Mouse (Mus musculus) retina, embryonic 14.5 days (tissue): ENCODE data around the gene Tedc1.
A peak's percentile ranks its signal among the peaks of the same experiment; 100 is the strongest.
"Not testable (repeated sequence)": the region's sequence is repeated elsewhere in the genome, so short reads cannot be mapped to it uniquely, and the experiment has no call there.

Source experiments
- DNase-seq: peaks from one replicate; pipeline ENCODE4 v3.0.0-alpha.2; 2015; ENCODE audit warnings: low spot score

Gene Tedc1

DNA sequence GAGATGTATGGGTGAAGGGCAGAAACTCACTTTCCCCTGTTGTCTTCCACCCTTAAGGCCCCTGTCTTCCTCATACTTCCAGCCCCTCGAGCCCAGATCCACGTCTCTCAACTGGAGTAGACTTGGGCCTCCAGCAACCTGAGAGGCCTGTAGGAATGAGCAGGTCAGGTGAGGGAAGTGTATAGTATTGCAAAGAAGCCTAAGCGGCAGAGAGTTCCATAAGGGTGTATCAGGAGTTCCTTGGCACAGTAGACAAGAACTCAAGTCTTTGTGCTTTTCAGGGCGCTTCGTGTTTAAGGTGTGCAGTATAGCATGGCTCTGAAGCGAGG lies 1.5 kb upstream of the Tedc1 start:
- DNase-seq: no peak

DNA sequence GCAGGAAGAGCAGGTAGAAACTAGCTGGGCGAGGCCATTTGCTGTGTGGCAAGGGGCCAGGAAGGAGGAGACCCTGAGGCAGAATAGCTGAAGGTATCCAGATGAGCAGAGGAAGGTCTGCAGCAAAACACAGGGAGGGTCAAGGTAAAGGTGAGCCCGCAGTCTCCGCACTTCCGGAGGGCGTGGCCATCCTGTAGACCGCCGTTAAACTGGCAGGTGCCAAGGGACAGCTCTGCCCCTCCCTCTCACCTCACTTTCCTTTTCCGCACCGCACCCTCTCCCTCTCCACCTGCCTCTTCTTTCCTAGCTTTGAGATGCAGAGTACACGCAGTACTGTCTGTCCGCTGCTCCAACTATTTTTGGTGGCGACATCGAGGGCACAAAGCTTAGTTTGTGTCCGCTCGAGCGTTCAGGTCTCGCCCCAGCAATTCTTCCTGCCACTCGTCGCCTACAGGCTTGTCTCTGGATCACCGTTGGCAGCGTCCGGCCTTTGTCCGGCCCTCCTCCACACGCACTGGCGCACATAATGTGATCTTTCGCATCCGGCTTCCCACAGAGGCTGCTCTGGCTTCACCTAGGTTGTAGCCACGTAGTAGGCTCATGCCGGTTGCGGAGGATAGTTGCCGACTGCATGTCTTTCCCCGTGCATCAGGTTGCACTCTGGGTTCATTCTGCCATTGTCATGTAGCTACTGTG lies 997 bp upstream of the Tedc1 start:
- DNase-seq: peak; percentile 69

DNA sequence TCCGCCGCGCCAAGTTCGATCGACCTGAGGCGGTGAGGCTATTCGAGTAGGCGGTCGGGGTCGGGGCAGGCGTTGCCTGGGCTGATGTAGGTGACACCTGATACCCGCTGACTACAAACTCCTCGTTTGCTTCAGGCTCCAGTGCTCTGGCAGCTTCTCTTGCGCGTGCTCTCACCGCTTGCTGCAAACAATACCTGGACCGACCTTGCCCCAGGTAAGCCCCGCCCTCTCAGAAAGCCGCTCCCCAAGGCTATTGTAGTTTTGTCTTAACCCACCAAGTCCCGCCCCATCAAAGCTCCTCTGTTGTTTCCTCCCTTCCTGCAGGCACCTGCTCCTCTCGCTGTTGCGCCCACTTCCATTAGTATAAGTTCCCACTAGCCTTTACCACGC lies 314 bp downstream of the Tedc1 start:
- no peak for DNase-seq

DNA sequence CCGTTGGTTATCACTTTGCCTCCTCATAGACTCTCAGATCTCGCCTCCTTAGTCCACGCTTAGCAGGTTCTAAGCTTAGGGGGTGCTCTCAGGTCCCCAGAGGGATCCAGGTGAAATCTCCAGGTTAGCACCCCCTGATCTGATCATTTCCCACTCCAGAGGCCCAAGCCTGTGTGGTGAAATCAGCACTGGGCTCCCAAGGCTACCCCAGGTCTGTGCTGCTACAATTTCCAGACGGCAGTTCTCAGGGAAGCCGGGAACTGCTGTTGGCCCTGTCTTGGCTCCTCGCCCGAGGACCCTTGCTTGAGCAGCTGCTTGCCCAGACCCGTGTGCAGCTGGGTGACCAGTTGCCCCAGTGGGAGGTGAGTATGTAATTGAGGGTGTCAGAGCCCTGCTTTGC lies 781 bp downstream of the Tedc1 start:
- DNase-seq: no peak

DNA sequence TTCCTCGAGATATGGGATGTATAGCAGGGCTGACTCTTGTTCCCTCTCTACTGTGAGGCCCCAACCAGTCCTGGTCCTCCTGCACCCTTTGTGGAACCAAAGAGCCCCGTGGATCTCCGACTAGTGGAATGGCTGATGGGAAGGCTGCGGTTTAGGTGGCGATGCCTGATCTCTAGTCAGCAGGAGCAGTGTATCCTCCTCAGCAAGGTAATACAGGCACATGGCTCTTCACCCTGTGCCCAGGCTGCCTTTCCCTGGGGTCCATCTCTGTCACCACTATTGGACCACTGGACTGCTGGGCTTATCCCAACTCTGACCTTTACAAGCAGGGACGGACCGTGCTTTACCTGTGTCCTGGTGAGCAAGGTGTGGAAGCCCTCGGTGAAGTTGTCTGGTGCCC lies 1.3 kb downstream of the Tedc1 start:
- DNase-seq: no peak

DNA sequence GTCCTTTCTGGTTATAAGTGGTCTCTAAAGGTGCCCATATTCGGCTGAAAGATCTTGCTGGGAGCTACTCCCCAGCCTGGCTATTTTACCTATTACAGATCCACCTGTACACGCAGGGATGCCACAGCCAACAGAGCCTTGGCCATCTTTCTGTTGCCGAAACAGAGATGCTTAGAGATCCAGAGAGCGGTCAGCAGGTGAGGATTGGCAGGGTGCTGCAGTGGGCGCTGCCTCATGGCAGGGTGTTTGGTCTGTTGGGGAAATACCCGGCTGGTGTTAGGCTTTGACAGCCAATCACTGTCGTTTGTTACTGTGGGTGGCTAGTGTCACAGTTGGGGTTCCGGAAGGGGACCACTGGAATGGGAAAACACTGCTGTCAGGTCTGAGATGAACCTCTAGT lies 1.8 kb downstream of the Tedc1 start:
- DNase-seq: no peak

DNA sequence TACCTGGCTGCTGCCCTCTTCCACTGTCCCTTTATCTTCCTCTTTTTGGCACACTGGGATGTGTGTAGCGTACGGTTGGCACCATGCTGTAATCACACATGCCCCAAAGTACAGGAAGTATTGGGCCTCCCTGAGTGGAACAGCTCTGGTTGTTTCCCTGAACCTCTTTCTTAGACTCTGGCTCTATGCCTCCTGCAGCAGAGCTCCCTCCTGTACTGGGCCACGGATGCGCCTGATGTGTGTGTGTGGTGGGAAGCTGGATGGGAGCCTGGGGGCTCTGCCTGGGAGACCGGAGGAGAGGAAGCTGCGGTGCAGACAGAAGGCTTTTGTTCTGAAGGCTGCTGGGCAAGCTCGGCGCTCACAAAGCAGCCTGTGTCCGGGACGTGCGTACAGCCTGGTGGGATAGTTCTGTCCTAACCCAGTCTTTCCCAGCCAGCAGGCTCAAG lies 7.4 kb downstream of the Tedc1 start:
- DNase-seq: no peak

DNA sequence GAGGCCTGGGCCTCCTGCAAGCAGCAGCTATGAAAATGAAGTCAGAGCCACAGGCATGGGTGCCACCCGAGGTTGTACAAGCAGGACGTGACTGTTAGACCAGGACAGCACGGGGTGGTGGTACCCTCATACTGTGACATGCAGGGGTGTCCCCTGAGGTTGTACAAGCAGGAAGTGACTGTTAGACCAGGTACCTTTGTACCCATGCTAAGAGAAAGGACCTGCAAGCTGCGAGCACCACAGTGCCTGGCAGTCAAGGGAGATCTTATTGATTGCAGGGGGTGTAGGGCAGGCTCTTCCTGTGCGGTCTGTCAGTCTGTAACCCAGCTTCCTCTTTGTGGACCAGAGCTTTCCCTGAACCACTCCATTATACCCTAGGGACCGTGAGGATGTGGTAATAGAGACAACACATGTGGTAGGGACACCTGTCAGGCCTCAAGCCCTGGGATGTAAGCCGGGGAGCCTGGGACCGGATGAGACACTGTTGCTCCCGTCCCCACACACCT lies 11.9 kb downstream of the Tedc1 start:
- DNase-seq: no peak

DNA sequence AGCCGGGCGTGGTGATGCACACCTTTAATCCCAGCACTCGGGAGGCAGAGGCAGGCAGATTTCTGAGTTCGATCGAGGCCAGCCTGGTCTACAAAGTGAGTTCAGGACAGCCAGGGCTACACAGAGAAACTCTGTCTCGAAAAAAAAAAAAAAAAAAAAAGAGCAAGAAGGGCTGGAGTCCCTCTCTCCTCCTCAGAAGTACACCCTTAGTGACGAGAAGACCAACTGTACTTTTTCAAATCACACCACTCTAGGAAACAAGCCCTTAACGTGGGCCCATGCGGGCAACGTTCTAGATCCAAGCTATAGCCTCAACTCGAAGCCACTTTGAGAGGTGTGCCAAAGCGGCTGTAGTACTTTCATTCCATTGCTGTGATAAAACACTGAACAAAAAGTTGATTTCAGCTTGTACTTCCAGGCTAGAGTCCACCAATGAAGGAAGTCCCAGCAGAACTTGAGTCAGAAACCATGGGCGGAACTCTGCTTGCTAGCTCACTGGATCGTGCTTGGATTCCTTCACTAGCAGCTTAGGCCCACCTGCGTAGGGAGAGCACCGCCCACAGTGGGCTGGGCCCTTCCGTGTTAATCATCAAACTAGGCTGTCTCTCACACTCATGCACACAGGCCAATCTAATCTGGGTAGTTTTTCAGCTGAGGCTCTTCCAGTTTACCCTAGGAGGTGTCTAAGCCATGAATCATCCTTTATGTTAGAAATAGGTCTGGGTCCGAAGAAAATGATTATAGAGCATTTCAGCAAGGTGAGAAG lies 20.9 kb downstream of the Tedc1 start:
- no peak for DNase-seq

DNA sequence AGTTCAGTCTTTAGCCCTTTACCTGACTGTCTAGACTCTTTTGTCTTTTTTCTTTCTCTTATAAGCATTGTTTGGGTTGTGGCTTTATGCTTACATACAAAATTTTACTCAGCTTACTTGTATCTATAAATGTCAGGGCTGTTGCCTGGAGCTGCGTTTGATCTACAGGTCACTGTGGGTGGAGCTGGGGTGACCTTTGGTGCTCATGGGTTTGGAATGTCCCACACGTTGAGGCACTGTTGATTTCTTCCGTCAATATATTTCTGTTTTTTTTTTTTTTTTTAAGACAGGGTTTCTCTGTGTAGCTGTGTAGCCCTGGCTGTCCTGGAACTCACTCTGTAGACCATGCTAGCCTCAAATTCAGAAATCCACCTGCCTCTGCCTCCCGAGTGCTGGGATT lies 24.8 kb downstream of the Tedc1 start:
- DNase-seq: no peak

DNA sequence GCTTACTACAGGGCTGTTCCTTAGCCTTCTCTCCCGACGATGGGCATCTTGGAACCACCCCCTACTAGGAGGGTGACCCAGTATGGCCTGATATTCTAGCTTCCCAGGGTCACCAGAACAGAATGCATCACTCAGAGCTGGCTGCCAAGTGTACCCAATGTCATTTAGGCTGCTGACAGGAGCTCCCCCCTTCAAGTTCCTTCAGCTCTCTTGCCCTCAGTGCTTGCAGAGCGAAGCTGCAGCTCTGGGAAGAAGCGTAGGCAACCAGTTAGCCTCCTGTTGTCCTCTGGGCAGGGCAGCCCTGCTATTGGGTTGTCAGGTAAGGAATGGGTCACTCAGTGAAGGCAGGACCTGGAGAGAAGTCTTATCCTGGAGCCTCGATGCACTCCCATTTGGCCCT lies 28.7 kb downstream of the Tedc1 start:
- no peak for DNase-seq

DNA sequence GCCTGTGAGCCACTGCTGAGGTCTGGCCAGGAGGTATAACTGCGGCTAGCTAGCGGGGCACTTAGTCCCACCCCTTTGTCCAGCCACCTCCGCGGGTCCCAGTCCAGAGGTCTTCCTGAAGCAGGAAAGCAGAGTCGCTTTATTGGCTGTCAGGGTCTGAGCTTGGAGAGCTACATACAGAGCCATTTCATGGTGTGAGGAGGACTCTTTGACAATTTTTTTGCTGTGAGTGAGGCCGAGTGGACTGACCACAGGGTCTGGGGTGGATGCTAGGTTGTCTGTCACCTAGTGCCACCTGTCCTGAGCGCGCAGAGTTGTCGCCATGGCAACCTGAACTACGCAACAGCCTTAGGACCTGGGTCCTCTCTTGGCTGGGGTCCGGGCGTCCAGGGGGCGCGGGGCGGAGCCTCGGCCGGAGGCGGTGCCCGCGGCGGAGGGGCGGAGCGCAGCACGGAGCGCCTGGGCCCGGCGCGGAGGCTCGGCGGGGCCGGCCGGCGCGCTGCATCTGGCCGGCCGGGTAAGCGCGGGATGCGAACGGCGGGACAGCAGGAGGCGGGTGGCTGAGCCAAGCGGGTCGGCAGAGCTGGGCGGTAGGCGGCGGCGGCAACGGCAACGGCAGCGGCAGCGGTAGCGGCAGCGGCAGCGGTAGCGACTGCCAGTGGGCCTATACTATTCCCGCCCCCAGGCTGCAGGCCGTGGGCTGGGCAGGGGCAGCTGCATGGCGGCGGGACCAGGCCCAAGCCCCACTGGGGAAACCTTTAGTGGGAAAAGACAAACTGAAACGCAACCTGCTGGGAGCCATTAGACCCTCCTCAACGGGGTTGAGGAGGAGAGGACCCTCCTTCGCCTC lies 29.4 kb downstream of the Tedc1 start, which contains the start of gene Tmem121:
Gene Tmem121, plus strand, starts transcription at position 489 of the 850 bp plus-strand sequence.
- DNase-seq: peak; percentile 69

DNA sequence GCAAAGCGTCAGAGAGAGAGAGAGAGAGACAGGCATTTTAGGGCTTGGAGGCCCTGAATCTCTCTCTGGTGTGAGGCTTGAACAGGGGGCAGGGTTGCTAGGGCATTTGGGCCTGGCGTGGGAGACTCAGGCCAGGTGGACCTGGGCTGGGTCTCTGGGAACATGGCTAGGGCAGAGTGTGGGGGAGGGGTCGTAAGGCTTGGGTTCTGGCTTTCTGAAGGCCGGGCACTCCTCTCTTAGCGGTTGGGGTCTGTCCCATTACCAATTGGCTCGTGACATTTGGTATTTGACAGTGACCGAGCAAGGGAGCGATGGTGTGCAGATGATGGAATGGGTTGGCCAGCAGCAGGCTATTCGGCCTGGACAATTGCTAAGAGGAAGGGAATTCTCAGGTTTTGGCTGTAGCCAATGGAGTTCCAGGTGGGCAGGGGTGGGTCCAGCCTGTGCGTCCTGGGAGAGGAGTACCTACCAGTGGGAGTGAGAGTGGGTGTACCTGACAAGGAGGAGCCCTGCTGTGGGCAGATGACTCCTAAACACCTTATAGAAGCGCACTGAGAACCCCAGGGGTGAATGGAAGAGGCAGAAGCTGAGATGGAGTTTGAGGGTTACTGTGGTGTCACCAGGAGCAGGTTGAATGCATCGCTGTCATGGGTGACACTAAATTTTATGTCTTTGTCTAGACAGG lies 30.2 kb downstream of the Tedc1 start:
- no peak for DNase-seq

DNA sequence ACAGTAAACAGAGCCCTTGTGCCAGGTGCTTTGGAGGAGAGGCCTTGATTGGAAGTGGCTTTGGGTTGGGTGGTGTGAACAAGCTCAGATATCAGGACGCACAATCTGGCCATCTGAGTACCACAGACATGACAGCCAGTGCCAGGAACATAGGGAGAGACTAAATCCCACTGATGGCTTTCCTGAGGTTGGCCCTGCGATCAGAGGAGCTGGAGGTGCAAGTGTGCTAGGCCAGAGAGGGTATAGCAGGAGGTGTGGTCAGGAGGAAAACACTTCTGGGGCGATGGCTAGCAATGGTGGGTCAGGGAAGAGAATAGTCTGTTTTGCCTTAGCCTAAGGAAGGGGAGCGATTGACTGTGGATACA lies 30.8 kb downstream of the Tedc1 start:
- no peak for DNase-seq

DNA sequence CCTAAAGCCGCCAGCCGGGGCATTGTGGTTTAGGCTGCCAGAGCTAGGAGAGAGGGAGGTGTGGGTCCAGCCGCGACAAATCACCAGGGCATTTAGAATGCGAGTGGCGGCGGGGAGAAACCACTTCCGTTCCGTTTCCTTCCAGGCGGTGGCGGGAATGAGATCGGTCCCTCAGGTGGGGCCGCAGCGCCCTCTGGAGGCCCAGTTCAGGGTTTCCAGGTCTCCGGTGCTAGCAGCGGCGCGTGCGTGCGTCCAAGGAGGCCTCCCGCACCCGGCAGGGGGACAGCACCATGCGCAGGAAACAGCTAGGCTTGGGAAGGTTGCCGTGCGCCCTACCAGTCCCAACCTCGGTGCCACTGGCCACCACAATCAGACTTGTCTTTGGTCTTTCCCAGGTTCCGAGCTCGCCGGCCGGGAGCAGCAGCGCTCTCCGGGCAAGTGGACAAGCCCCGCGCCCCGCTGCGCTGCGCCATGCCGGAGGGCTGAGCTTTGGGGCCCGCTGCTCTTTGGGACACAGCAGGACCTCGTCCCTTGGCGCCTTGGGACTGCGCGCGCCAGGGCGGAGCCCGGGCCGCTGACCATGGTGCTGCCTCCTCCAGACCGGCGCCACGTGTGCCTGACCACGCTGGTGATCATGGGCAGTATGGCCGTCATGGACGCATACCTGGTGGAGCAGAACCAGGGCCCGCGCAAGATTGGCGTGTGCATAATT lies 31.5 kb downstream of the Tedc1 start:
- DNase-seq: peak; percentile 93

DNA sequence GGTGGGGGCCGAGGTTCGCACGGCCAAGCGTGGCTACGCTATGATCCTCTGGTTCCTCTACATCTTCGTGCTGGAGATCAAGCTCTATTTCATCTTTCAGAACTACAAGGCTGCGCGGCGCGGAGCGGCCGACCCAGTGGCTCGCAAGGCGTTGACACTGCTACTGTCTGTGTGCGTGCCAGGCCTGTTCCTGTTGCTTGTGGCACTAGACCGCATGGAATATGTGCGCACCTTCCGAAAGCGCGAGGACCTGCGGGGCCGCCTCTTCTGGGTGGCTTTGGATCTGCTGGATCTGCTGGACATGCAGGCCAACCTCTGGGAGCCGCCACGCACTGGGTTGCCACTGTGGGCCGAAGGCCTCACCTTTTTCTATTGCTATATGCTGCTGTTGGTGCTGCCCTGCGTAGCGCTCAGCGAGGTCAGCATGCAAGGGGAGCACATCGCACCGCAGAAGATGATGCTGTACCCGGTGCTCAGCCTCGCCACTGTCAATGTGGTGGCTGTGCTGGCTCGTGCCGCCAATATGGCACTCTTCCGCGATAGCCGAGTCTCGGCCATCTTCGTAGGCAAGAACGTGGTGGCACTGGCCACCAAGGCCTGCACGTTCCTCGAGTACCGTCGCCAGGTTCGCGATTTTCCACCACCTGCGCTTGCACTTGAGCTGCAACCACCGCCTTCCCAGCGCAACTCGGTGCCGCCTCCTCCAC lies 32.3 kb downstream of the Tedc1 start:
- DNase-seq: no peak

DNA sequence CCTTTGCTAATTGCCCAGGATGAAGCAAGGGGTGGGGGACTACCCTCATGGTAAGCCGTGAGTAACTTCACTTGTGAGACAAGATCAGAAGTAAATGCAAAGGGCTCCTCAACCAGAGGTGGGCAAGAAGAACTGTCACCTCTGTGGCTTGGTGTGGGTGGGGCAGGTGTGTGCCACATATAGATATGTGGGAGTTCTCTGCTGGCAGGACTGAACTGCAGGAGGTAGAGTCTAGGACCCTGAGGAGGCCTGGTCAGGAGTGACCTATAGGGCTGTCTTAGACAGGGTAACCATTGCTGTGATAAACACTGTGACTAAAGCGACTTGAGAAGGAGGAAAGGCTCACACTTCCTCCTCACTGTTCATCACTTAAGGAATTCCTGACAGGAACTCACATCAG lies 37.2 kb downstream of the Tedc1 start:
- DNase-seq: no peak

DNA sequence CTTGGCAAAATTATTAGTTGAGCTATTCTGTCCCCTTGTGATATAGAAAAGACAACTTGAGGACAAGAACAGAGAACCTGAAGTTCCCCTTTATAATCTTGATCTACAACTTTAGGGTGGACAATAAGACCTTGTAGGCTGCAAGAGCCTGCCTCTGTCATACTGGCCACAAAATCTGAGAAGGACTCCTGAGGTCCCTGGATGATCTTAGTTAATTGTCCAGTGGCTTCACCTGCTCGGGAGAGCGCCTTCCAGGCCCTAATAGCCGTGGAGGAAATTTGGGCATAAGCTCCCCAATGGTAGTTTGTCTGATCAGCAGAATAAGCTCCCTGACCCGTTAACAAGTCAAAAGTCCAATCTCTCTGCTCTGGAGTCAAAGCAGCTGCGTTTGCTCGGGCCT lies 42.9 kb downstream of the Tedc1 start:
- not testable (repeated sequence) for DNase-seq

DNA sequence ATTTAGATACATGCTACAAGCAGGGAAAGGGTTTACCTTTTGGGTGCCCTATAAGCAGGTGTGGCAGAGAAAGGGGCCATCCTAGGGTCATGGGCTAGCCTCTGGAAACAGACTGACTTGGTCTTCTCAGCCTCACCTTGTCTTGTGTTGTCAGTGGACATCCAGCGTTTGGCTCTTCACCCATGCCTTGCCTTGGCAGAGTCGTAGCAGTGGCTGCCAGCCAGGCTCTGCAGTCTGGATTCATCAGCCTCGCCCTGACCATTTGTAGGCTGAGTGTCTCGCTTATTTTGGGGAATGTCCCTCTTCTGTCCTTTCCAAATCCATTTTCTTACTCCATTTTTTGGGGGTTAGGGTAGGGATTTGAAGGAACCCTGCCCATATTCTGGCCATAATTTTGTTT lies 45.1 kb downstream of the Tedc1 start:
- DNase-seq: no peak

DNA sequence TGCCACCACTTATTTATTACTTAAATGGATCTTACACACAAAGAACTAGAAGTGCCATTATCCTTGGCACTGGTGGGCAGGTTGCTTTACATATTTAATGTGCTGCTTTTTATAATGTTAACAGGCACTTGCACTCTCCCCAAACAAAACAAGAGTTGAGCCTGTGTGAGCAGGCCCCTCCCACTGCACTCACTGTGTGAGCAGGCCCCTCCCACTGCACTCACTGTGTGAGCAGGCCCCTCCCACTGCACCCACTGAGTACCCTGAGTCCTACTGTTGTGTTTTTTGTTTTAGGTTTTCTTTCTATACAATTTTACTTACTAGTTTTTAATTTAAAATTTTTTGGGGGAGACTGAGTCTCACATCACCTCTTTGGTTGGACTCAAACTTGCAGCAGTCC lies 45.8 kb downstream of the Tedc1 start:
- no peak for DNase-seq

DNA sequence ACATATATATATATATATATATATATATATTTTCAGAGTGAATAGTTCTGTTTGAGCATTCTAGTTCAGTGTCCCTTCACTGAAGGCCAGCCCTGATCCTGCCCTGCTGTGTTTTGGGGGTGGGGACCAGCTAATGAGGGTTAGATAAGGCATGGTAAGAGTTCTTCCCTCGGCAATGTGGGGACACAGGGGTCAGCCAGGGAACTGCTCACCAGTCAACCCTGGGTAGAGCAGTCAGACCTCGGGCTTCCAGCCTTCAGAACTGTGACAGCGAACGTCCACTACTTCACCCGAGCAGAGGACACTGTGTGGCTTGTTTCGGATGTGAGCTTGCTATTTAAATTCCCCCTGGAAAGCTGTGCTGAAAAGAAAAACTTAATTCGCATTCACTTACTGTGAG lies 47.3 kb downstream of the Tedc1 start:
- DNase-seq: no peak
